Mouse (Mus musculus) kidney, embryonic 14.5 days (tissue): Measurements from ENCODE around the gene Pllp. TPM values are rescaled to one million over a fixed set of nuclear protein-coding genes. Genes with fewer than 3 reads are reported as not detected.

Experiments used
- ATAC-seq: fragments of 200-750 bp; cut with Nextera tagmentation; 2 replicates; pipeline ENCODE4 v1.8.0; 2017; ENCODE audit warnings: moderate number of reproducible peaks, mild to moderate bottlenecking, moderate TSS enrichment, moderate library complexity; ENCODE audit not compliant: low FRiP score, low TSS enrichment
- H3K27ac ChIP-seq: fragments of 300-500 bp; sonication (generic); 2 replicates; pipeline ENCODE4 v1.5.1; 2014; ENCODE audit warnings: low read depth, mild to moderate bottlenecking, low read length, moderate library complexity, mixed read lengths
- H3K27me3 ChIP-seq: fragments of 300-500 bp; sonication (generic); 2 replicates; pipeline ENCODE4 v1.6.1; 2014; ENCODE audit warnings: mild to moderate bottlenecking, low read length; ENCODE audit not compliant: control insufficient read depth, insufficient read depth
- H3K36me3 ChIP-seq: fragments of 300-500 bp; sonication (generic); 2 replicates; pipeline ENCODE4 v1.6.1; 2014; ENCODE audit warnings: low read length, mixed read lengths; ENCODE audit not compliant: control insufficient read depth, insufficient read depth
- H3K4me1 ChIP-seq: fragments of 300-500 bp; sonication (generic); 2 replicates; pipeline ENCODE4 v1.6.1; 2014; ENCODE audit warnings: low read length, mixed read lengths; ENCODE audit not compliant: control insufficient read depth, insufficient read depth
- H3K4me2 ChIP-seq: fragments of 300-500 bp; sonication (generic); replicated peaks from 2 replicates; pipeline ENCODE4 v1.6.1; 2014; ENCODE audit warnings: low read depth, mild to moderate bottlenecking, low read length
- H3K4me3 ChIP-seq: fragments of 300-500 bp; sonication (generic); 2 replicates; pipeline ENCODE4 v1.5.1; 2014; ENCODE audit warnings: mild to moderate bottlenecking, low read length
- H3K9ac ChIP-seq: fragments of 300-500 bp; sonication (generic); 2 replicates; pipeline ENCODE4 v1.6.1; 2014; ENCODE audit warnings: low read depth, mild to moderate bottlenecking, low read length, moderate library complexity
- H3K9me3 ChIP-seq: fragments of 300-500 bp; sonication (generic); 2 replicates; pipeline ENCODE4 v1.6.1; 2016; ENCODE audit warnings: low read length; ENCODE audit not compliant: control insufficient read depth
- WGBS: fragments of 180-500 bp; shearing (Covaris S2); extraction: QIAGEN DNeasy Blood & Tissue Kit; methylation state at CpG from one replicate; pipeline ENCODE4 v1.1.7; 2014; 5-methylcytosine and 5-hydroxymethylcytosine counted together
- polyA plus RNA-seq: library from polyadenylated mRNA; unstranded; fragments of >200 nt; fragmentation: Nextera tagmentation; extraction: Ambion mirVana; gene quantifications from 2 replicates; pipeline ENCODE4 v1.2.1, GENCODE M21; 2014

Gene Pllp
- polyA plus RNA-seq: 13.5 and 19.3 TPM in 2 replicates

DNA sequence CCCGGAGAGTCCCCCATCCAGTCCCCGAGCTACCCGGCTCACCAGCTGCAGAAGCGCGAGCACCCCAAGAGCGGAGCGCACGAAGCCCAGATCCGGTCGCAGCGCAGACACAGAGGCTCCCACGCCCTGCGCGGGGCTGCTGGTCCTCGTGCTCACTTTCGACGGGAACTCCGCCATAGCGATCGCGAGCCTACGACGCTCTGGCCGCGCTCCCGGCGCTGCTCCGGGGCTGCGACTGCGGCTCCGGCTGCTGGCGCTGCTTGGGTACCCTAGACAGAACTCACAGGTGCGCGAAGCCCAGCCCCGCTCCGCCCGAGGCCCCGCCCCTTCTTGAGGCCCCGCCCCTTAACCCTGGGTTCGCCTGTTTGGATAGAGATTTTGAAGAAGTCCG is at the start of gene Pllp:
TSS of gene Pllp (minus strand) at position 285 of the 391 bp plus-strand sequence.
- Histone ChIP-seq H3K9me3 (no peaks in the 10 kb centered on the region), H3K4me1 (peaks cover 5% of the 10 kb centered on the region; the same call in 1 of the 2 replicates), H3K36me3 (no peaks in the 10 kb centered on the region), H3K4me3 (peak within 1 kb of the TSS; percentile 48), H3K4me2 (peak within 1 kb of the TSS; percentile 80), H3K27ac (no peak within 1 kb of the TSS), H3K9ac (peak within 1 kb of the TSS; percentile 42; the same call in 1 of the 2 replicates), H3K27me3 (peaks cover 49% of the 10 kb centered on the region)
- ATAC-seq: peak; percentile 81
- under 1% methylated on average over 41 of the region's 41 CpGs for whole genome bisulfite sequencing

DNA sequence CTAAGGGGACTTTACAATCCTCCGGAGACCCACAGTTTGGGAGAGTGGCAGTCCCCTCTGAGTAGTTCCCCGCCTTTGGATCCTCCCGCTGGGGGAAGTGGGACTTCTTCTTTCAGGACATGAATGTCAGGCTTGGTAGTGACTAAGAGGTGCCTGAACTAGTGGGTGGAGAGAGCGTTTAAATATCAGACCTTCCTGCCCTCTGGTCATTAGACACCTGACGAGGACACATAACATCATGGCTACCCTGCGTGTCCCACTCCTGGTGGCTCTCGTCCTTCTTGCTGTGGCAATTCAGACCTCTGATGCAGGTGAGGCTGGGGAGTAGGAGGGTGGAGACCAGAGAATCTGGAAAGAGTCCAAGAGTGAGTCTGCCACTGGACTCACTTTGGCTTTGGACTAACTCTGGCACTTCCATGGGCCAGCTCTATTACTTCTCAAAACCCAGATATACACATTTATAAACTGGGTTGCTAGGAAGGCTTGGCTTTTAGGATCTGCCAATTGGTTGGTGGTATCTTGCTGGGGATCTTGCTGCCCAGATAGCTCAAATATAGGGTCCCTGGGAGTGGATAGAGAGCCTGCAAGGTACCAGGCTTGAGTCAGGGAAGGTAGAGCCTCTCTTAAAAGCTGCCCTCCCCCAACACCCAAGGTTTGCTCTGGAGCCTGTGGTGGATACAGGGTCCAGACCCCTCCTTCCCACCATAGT is 49.6 kb upstream of the Pllp start, which contains the start of gene Ccl22:
TSS of gene Ccl22 (plus strand) at position 115 of the 709 bp plus-strand sequence.
- no peak within 1 kb of the TSS for H3K9ac ChIP-seq
- H3K9me3 ChIP-seq: no peaks in the 10 kb centered on the region
- H3K36me3 ChIP-seq: no peaks in the 10 kb centered on the region
- WGBS: 84% methylated on average over 7 of the region's 7 CpGs
- no peak within 1 kb of the TSS for H3K4me2 ChIP-seq
- H3K27me3 ChIP-seq: no peaks in the 10 kb centered on the region
- no peak within 1 kb of the TSS for H3K4me3 ChIP-seq
- H3K27ac ChIP-seq: no peak within 1 kb of the TSS
- H3K4me1 ChIP-seq: no peaks in the 10 kb centered on the region
- ATAC-seq: no peak

DNA sequence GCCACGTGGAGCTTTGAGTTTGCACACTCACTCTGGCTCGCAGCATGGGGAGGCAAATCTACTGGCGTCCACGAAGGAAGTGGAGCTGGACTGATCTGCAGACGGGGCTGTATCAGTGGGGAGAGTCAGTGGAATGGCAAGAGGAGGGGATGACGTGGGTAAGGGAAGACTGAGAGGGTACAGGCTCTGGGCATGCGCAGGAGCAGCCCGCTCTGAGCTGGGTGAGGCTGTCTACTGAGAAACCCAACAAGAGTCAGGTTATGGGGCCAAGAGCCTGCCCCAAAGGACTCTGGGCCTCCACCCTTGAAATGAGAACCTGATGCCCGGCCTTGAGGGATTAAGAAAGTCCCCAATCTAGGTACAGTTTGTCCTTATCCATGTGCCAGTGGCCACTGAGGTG is 48.9 kb upstream of the Pllp start:
- no peak overlapping the region for H3K4me3 ChIP-seq
- WGBS: 82% methylated on average over 9 of the region's 9 CpGs
- no peak overlapping the region for H3K27ac ChIP-seq
- H3K27me3 ChIP-seq: no peaks in the 10 kb centered on the region
- no peak overlapping the region for H3K4me2 ChIP-seq
- no peak overlapping the region for H3K9ac ChIP-seq
- no peaks in the 10 kb centered on the region for H3K4me1 ChIP-seq
- no peaks in the 10 kb centered on the region for H3K9me3 ChIP-seq
- H3K36me3 ChIP-seq: no peaks in the 10 kb centered on the region
- no peak for ATAC-seq

DNA sequence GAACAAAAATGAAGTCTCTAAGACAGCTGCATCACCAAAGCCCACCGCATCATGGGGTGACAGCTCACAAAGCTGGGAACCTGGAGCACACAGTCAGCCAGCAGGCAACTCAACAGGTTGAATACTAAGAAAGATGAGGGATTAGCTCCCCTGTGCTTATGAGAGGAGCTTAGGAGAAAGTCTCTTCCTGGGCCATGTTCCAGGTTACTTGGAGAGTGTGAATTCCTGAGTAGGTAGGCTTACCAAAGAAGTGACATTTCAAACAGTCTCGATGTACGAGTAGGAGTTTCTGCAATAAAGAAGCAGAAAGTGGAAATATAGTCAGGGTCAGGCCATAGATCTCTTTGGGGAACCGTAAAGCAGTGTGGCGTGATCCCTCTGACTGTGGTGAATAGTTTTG is 48.4 kb upstream of the Pllp start:
- no peak overlapping the region for H3K4me2 ChIP-seq
- no peaks in the 10 kb centered on the region for H3K4me1 ChIP-seq
- no peak overlapping the region for H3K4me3 ChIP-seq
- no peaks in the 10 kb centered on the region for H3K36me3 ChIP-seq
- no peaks in the 10 kb centered on the region for H3K9me3 ChIP-seq
- H3K27me3 ChIP-seq: no peaks in the 10 kb centered on the region
- ATAC-seq: no peak
- WGBS: 67% methylated on average over 5 of the region's 5 CpGs
- no peak overlapping the region for H3K27ac ChIP-seq
- no peak overlapping the region for H3K9ac ChIP-seq

DNA sequence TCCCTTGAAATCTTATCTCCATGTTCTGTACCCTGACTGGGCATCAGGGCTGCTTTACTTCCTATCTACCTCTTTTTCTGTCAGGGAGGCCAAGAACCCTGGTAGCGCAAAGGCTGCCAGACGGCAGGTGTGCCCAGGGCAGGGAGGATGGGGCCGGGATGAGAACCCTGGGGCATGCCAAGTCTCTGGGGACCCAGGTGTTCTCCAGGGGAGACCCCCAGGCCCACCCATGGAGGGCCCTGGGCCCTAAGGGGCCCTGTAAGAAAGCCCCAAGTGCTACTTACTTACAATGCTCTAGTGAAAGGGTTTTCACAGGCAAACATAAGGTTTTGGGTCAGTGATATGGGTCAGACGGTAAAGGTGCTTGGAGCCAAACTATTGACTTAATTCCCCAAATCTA is 45.6 kb upstream of the Pllp start:
- ATAC-seq: no peak
- Histone ChIP-seq H3K9me3 (no peaks in the 10 kb centered on the region), H3K36me3 (no peaks in the 10 kb centered on the region), H3K27me3 (no peaks in the 10 kb centered on the region), H3K4me1 (no peaks in the 10 kb centered on the region), H3K4me2 (no peak overlapping the region), H3K9ac (no peak overlapping the region), H3K4me3 (no peak overlapping the region), H3K27ac (no peak overlapping the region)
- WGBS: 93% methylated on average over 4 of the region's 4 CpGs

DNA sequence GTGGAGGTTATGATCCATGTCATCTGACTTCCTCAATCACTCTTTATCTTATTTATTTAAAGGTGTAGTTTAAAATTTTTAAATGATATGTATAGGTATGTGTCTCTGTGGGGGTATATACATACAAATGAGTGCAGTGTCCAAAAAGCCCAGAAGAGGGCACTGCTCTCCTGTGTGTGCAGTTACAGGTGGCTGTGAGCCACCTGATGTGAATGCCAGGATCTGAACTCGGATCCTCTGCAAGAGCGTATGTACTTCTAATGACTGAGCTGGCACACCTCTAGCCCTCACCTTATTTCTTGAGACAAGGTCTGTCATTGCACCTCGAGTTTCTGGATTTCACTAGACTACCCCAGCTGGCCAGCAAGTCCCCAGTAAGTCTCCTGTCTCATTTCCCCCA is 44.5 kb upstream of the Pllp start:
- no peaks in the 10 kb centered on the region for H3K27me3 ChIP-seq
- no peak overlapping the region for H3K4me3 ChIP-seq
- ATAC-seq: no peak
- no peak overlapping the region for H3K9ac ChIP-seq
- 93% methylated on average over 3 of the region's 3 CpGs for WGBS
- H3K4me2 ChIP-seq: no peak overlapping the region
- H3K4me1 ChIP-seq: no peaks in the 10 kb centered on the region
- H3K36me3 ChIP-seq: no peaks in the 10 kb centered on the region
- H3K9me3 ChIP-seq: no peaks in the 10 kb centered on the region
- H3K27ac ChIP-seq: no peak overlapping the region

DNA sequence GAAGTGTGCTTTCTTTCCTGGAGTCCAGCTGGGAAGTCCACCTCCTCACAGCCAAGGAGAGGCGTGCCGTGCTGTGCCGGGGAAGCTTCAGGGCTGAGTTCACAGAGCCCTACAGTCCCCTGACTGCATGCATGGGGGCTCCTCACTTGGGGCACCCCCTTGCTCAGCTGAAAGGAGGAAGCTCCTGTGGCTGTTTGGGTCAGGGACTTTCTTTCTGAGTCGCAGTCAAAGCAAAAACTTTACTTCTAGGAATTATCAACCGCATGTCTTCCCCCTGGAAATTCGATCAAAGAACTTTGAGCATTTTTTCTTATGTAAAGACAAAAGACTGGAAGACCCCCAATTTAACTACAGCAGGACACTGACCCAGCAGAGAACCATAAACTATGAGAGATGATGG is 43.8 kb upstream of the Pllp start:
- Histone ChIP-seq H3K9ac (no peak overlapping the region), H3K4me3 (no peak overlapping the region), H3K27me3 (no peaks in the 10 kb centered on the region), H3K4me1 (no peaks in the 10 kb centered on the region), H3K9me3 (no peaks in the 10 kb centered on the region), H3K27ac (no peak overlapping the region), H3K4me2 (no peak overlapping the region), H3K36me3 (no peaks in the 10 kb centered on the region)
- WGBS: 83% methylated on average over 6 of the region's 6 CpGs
- ATAC-seq: no peak

DNA sequence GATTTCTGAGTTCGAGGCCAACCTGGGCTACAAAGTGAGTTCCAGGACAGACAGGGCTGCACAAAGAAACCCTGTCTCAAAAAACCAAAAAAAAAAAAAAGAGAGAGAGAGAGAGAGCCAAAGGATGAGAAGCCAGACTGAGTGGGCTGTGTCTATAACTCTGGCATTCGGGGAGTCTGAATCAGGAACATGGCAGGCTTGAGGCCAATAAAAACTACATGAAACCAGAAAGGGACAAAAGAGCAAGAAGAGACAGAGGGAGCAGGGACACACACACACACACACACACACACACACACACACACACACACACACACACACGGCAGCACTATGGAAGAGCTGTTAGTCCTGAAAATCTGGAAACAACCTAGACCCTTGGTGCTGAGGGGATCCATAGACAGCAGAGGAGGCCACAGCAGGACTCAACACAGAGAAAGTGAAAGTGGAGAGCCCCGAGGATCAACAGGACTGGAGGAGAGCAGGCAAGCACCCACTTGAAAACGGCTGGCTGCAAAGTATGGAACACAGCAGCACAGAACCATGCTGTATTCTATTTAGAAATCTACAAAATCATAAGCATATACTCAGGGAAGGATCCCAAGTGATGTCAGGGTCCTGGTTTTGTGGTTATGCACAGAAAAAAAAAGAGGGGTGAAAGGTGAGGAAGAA is 39.5 kb upstream of the Pllp start:
- no peak overlapping the region for H3K27ac ChIP-seq
- ATAC-seq: no peak
- no peak overlapping the region for H3K4me3 ChIP-seq
- H3K36me3 ChIP-seq: no peaks in the 10 kb centered on the region
- no peaks in the 10 kb centered on the region for H3K27me3 ChIP-seq
- WGBS: 62% methylated on average over 5 of the region's 5 CpGs
- no peak overlapping the region for H3K9ac ChIP-seq
- no peaks in the 10 kb centered on the region for H3K9me3 ChIP-seq
- no peaks in the 10 kb centered on the region for H3K4me1 ChIP-seq
- H3K4me2 ChIP-seq: no peak overlapping the region

DNA sequence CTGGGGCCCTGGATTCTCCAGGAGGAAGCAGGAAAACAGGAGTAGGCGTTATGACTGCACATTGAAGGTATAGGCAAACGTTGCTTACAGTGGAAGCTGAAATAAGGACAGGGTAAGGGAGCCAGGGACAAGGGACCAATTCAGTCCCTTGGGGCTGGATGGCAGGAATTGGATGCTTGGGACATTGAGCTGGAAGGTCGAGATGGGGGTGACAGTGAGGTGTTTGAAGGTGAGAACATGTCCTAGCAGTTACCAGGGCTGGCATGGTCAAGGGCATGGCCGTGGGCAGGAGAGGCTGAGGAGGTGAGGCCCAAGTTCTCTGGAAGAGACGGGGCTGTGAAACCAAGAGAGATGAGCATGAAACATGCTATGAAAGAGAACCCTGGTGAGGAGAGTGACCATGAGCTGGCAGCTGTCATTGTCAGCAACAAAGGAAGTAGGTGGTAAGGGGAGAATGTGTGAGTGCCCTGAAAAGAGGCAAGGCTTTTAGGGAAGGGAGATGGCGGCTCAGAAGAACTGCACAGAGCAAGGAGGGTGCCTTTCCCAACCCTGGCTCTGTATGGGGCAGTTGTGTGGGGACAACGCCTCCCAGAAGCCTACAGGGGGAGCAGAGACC is 38.8 kb upstream of the Pllp start:
- 74% methylated on average over 7 of the region's 7 CpGs for WGBS
- no peak overlapping the region for H3K4me2 ChIP-seq

More for the DNA sequence above, 38.8 kb upstream of the Pllp start:
- no peaks in the 10 kb centered on the region for H3K9me3 ChIP-seq
- H3K27me3 ChIP-seq: no peaks in the 10 kb centered on the region
- H3K9ac ChIP-seq: no peak overlapping the region
- no peaks in the 10 kb centered on the region for H3K36me3 ChIP-seq
- H3K4me3 ChIP-seq: no peak overlapping the region
- H3K27ac ChIP-seq: no peak overlapping the region
- H3K4me1 ChIP-seq: no peaks in the 10 kb centered on the region
- ATAC-seq: no peak
